Mouse (Mus musculus) mouse embryonic stem cell (cell line): Measurements from ENCODE around the gene Olfr1320.
"Not testable (repeated sequence)": the region's sequence is repeated elsewhere in the genome, so short reads cannot be mapped to it uniquely, and the experiment has no call there.

Experiments
- in situ Hi-C, 2 experiments: fragments of 300-500 bp; cut with MboI; formaldehyde crosslinking; loops; 1 replicate in 1 of 2; 3 replicates in 1 of 2; pipeline ENCODE4 v1.14.3; 2019 to 2020; ENCODE audit warnings: low sequenced_read_pairs in 2 of 2, low pct_unique_long_range_greater_than_20kb in 1 of 2, mixed read lengths in 1 of 2; ENCODE audit not compliant: unreplicated experiment in 1 of 2

Olfr1320 gene

DNA sequence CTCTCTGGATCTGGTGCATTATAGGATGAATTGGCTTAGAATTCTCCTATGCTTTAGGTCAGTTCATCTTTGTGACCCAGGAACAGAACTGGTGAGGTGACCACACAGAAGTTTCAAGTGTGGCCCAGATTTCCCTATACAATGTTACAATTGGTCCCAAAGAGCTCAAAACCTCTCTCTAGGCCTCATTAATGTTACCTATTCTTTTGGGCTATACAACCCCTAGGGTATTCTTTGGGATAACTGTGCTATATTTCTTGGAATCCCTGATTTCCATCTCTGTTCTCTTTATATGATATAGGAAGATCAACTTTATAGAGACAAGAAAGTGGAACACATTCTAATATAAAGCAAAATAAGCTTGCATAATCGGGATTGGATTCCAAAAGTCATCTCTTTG lies at the start of gene Olfr1320:
Gene Olfr1320 (plus strand): TSS at position 301 of the 400 bp plus-strand sequence.
- in situ Hi-C loops = no loop called here

DNA sequence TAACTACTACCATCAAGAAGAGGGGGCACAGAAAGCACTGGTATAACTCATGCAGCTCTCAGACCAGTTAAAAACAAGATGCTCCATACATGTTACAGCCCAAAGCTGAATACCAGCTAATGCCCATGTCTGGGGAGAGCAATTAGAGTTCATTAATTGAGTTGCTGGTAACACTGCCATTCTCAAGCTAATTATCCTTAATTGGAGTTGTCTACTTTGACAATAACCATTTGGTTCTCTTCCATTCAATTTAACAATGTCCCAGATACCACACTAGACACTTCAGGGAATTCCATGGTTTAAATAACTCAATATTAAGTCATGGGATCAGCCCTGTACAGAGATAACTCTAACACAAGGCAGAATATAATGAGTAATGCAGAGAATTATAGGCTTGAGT lies 44.6 kb upstream of the Olfr1320 start:
- in situ Hi-C loops = no loop called here

DNA sequence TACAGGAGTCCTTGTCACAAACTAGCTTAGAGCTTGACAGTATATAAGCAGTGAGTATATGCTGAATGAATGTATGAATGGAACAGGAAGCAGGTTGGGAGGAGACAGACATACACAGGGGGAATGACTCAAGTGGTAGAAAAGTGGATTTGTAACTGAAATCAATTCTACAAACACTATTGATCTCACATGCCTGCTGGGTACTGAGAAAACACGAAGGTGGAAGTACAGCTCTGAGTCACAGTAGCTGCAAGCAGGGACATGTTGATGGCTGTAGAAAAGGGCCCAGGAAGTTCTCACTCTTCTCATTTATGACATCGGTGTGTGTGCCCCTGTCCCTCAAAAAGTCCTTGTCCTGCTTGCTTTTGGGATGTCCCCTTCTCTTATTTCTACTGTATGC lies 40.9 kb upstream of the Olfr1320 start:
- in situ Hi-C loops = no loop called here

DNA sequence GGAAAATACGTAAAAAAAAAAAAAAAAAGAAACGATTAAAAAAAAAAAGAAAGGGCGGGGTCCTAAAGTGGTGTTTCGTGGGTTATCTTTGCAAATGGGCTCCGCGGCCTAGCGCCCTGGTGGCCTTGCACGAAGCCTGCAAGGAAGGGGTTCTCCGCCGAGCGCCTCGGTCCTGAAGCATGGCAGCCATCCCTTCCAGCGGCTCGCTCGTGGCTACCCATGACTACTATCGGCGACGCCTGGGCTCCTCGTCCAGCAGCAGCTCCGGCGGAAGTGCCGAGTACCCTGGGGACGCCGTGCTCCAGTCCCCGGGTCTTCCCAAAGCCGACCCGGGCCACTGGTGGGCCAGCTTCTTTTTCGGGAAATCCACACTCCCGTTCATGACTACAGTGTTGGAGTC lies 11.4 kb upstream of the Olfr1320 start:
- in situ Hi-C loops = not testable (repeated sequence)
